In genomic region chr19:23867052-23867451, GRCm38 (mm10) we compare ENCODE assay signal across 17 mouse cellular contexts.
DNase-seq lines count a peak whose midpoint lies in the region; ATAC-seq lines count a peak whose summit lies in the region.
"Had no signal": no experiment of that assay in that cellular context is flagged by ENCODE, and none has a peak within 500 bp of the region (broad histone marks: within the 10 kb centered on the region; RNA-seq: fewer than 3 reads in every experiment).

No protein-coding gene starts in this region.

- DNase-seq in adrenal gland, postnatal 25 days = peak; percentile 20
- no peak for DNase-seq in adrenal gland, postnatal 14 days
- peak; percentile 93 for DNase-seq in left cerebral cortex, postnatal 4 days
- no peak for DNase-seq in left cerebral cortex, postnatal 10 days (ENCODE audit: extremely low spot score in 1 of 2, low spot score in 2 of 2)
- peak; percentile 85 for DNase-seq in cerebellum, adult 11 months
- peak; percentile 96 to 97 for DNase-seq in cerebellum, postnatal 14 days
- DNase-seq in T-cell, adult 2 months (ENCODE audit: low spot score) = no peak
- DNase-seq: adrenal gland, adult 8-10 months; gastrocnemius, postnatal 10 days; heart, adult 2 months; liver, embryonic 13.5 days; right cerebral cortex, postnatal 25 days had no signal

- intact Hi-C loops in left cerebral cortex, postnatal 4 days (cut with DNase I) = no loop called here
- intact Hi-C loops in left cerebral cortex, postnatal 10 days (cut with DNase I) = no loop called here

- no peak for ATAC-seq in activated CD4-positive, CD25-positive, alpha-beta regulatory T cell, adult 4 months
- ATAC-seq: CD4-positive, CD25-positive, alpha-beta regulatory T cell, adult 4 months; forebrain, embryonic 14.5 days; intestine, embryonic 16.5 days; midbrain, embryonic 15.5 days had no signal

Comparison
In these comparisons a context has a peak if more than half of its experiments do, and no peak if none do; other contexts are left out.
1. DNase-seq: peak in adrenal gland, postnatal 25 days (single experiment), left cerebral cortex, postnatal 4 days (single experiment), cerebellum, adult 11 months (single experiment) and cerebellum, postnatal 14 days (2 of 2); none in adrenal gland, postnatal 14 days (single experiment), left cerebral cortex, postnatal 10 days (0 of 2) and T-cell, adult 2 months (single experiment).